ENCODE assay signal across 9 mouse cellular contexts in the genomic region with DNA sequence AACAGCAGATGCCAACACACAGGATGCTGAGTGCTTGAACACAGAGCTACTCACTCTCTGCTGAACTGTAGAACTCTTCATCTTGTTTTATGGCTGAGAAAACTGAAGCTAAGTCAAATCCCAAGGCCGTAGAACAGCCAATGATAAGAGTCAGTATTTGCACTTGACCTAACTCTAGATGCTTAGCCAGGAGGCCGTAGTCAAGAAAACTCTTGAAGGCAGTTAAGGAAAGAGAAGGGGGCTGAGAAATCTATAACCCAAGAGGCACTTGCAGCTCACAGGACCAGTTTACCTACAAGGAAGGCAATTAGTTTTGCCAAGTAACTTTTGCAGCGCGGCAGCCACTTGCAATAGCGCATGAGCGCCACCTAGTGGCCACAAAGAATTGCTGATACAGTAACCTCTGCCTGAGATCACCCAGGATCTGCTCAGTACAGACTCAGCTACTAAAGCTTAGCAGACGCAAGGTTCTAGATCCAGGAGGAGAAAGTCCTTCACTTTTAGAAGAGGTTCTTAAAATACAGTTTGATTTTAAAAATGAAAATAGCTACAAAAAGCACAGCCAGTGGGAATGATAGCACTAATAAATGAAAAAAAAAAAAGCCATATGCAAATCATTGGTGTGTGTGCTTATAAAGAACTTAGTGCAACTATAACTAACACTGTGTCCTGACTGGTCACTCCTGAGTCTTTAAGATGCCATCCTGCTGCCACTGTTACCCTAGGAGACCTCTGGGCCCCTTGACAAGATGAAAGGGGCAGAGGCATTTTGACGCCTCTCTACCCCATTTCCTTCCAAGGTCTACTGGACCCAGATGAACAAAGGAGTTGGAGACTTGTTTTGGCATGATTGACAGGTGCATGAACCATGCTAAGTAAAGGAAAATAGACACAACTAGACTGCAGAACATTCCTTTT.
DNase-seq lines count a peak whose midpoint lies in the region; ATAC-seq and TF ChIP-seq lines count a peak whose summit lies in the region.
"Had no signal": no experiment of that assay in that cellular context is flagged by ENCODE, and none has a peak within 500 bp of the region (broad histone marks: within the 10 kb centered on the region; RNA-seq: fewer than 3 reads in every experiment).

No protein-coding gene starts in this region.

- peak; percentile 93 for DNase-seq in heart, adult 11 months
- DNase-seq in heart, postnatal 25 days (ENCODE audit: low spot score): no peak
- DNase-seq in left cerebral cortex, adult 18-20 months (ENCODE audit: low spot score in 2 of 2): peak; percentile 74 to 87
- DNase-seq in mesoderm, embryonic 11.5 days (ENCODE audit: low read depth, low spot score): peak; percentile 89
- peak; percentile 51 to 75 for DNase-seq in spleen, postnatal 14 days (ENCODE audit: low spot score in 2 of 2)

- H3K4me3 ChIP-seq in bone marrow macrophage, adult 2 months (ENCODE audit: insufficient read depth, low read length): no peak overlapping the region
- H3K4me3 ChIP-seq: myocyte had no signal

- no peak for TF ChIP-seq POLR2A in bone marrow macrophage, adult 2 months (IDR thresholded peaks at IDR 0.05; ENCODE audit: borderline replicate concordance, low read depth, low read length)

- no peaks in the 10 kb centered on the region for H3K4me1 ChIP-seq in bone marrow macrophage, adult 2 months (ENCODE audit: control insufficient read depth, insufficient read depth, low read length)

- ATAC-seq in erythroid progenitor cell, adult 5-6 weeks (replicated peaks; ENCODE audit: low FRiP score, poor library complexity, severe bottlenecking): peak; percentile 61; the same call in 1 of the 2 replicates
- ATAC-seq in hematopoietic stem cell, adult 5-6 weeks (replicated peaks in 1 of 2; ENCODE audit: insufficient read depth in 1 of 2, low FRiP score in 2 of 2, low TSS enrichment in 1 of 2, low read depth in 1 of 2, poor library complexity in 2 of 2, severe bottlenecking in 2 of 2): peak; percentile 74 to 86

- no peak overlapping the region for H3K27ac ChIP-seq in bone marrow macrophage, adult 2 months (ENCODE audit: insufficient read depth, low read depth, low read length)

- peak; percentile 94 for TF ChIP-seq CTCF in bone marrow macrophage, adult 2 months (IDR thresholded peaks at IDR 0.05; ENCODE audit: low read depth, low read length)

- intact Hi-C loops in heart, postnatal 25 days (cut with DNase I): loop anchor here (1.0 to 10.0 kb wide), 5 partner anchors 88 to 889 kb away; a partner anchor contains a TSS
